ENCODE assay signal across 16 mouse cellular contexts in the genomic region with DNA sequence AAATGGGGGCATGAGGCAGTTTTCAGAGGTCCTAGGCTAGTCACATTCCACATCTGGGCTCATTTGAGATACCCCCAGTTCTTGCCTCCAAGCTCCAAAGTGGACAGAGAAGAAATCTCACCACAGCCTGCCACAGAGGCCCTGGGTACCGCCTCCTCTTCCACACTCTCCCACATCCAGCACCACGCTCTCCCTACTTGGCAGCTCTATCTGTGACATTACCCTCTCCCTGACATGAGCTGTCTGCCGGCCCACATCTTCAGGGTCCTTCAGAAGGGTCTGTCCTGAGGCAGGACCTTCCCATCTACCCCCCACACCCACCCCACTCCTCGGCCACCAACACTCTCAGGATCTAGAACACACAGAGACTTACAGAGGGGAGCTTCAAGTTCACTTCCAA. TPM values are rescaled to one million over a fixed set of nuclear protein-coding genes. Genes with fewer than 3 reads are reported as not detected.
DNase-seq lines count a peak whose midpoint lies in the region; ATAC-seq lines count a peak whose summit lies in the region.
"Had no signal": no experiment of that assay in that cellular context is flagged by ENCODE, and none has a peak within 500 bp of the region (broad histone marks: within the 10 kb centered on the region; RNA-seq: fewer than 3 reads in every experiment).

No protein-coding gene starts in this region.

- H3K9me3 ChIP-seq in neural tube, embryonic 12.5 days = no peaks in the 10 kb centered on the region
- no peaks in the 10 kb centered on the region; the same call in 1 of the 2 replicates for H3K9me3 ChIP-seq in forebrain, embryonic 16.5 days (ENCODE audit: control insufficient read depth, low read length)
- H3K9me3 ChIP-seq in midbrain, embryonic 10.5 days (replicated peaks) = peaks cover 5% of the 10 kb centered on the region; the same call in 1 of the 2 replicates
- H3K9me3 ChIP-seq: embryonic facial prominence, embryonic 15.5 days had no signal

- H3K4me1 ChIP-seq in neural tube, embryonic 12.5 days = peaks cover 9% of the 10 kb centered on the region
- H3K4me1 ChIP-seq in forebrain, embryonic 16.5 days (replicated peaks; ENCODE audit: control insufficient read depth, insufficient read depth, low read length) = peaks cover 12% of the 10 kb centered on the region
- H3K4me1 ChIP-seq in midbrain, embryonic 10.5 days = peaks cover 26% of the 10 kb centered on the region

- 44% methylated on average over 4 of the region's 4 CpGs for WGBS in neural tube, embryonic 12.5 days
- WGBS in forebrain, embryonic 16.5 days = 34% methylated on average over 4 of the region's 4 CpGs
- 46% methylated on average over 4 of the region's 4 CpGs for WGBS in midbrain, embryonic 10.5 days

- H3K27ac ChIP-seq in neural tube, embryonic 12.5 days = no peak overlapping the region
- no peak overlapping the region for H3K27ac ChIP-seq in forebrain, embryonic 16.5 days (ENCODE audit: low read length)
- H3K27ac ChIP-seq in midbrain, embryonic 10.5 days (replicated peaks) = no peak overlapping the region
- H3K27ac ChIP-seq: embryonic facial prominence, embryonic 15.5 days; gastrocnemius, adult 2 months had no signal

- H3K4me2 ChIP-seq in neural tube, embryonic 12.5 days (replicated peaks) = peak overlapping the region; percentile 79
- peak overlapping the region; percentile 74 for H3K4me2 ChIP-seq in forebrain, embryonic 16.5 days (ENCODE audit: low read length)

- peak overlapping the region; percentile 67; the same call in 1 of the 2 replicates for H3K9ac ChIP-seq in neural tube, embryonic 12.5 days
- peak overlapping the region; percentile 41; the same call in 1 of the 2 replicates for H3K9ac ChIP-seq in forebrain, embryonic 16.5 days (replicated peaks; ENCODE audit: low read depth, low read length)
- H3K9ac ChIP-seq: embryonic facial prominence, embryonic 15.5 days; lung, embryonic 14.5 days had no signal

- peaks cover 10% of the 10 kb centered on the region; the same call in 1 of the 2 replicates for H3K27me3 ChIP-seq in neural tube, embryonic 12.5 days (replicated peaks)
- no peaks in the 10 kb centered on the region for H3K27me3 ChIP-seq in forebrain, embryonic 16.5 days (replicated peaks; ENCODE audit: control insufficient read depth, insufficient read depth, low read length)
- H3K27me3 ChIP-seq in midbrain, embryonic 10.5 days (ENCODE audit: low read depth, poor library complexity, severe bottlenecking) = peaks cover 21% of the 10 kb centered on the region

- no peak for DNase-seq in neural tube, embryonic 10.5 days (ENCODE audit: extremely low spot score, low spot score)
- no peak for DNase-seq in midbrain, embryonic 10.5 days (ENCODE audit: low spot score)
- DNase-seq in gastrocnemius, postnatal 25 days = no peak
- DNase-seq in ovary, postnatal 36 days (ENCODE audit: low spot score) = no peak
- no peak for DNase-seq in liver
- DNase-seq: adrenal gland, postnatal 36 days; cerebellum, adult 9-10 months; gastrocnemius, adult 2 months; heart, postnatal 14 days; kidney, postnatal 4 days; lung, embryonic 14.5 days; retina, postnatal 1 day had no signal

- peak overlapping the region; percentile 48 for H3K4me3 ChIP-seq in neural tube, embryonic 12.5 days
- H3K4me3 ChIP-seq in forebrain, embryonic 16.5 days (replicated peaks; ENCODE audit: low read length) = peak overlapping the region; percentile 47
- peak overlapping the region; percentile 58 for H3K4me3 ChIP-seq in midbrain, embryonic 10.5 days
- H3K4me3 ChIP-seq: gastrocnemius, adult 2 months had no signal

- no peak for ATAC-seq in neural tube, embryonic 12.5 days (ENCODE audit: low FRiP score, low read depth)
- ATAC-seq in forebrain, embryonic 16.5 days = no peak

- H3K36me3 ChIP-seq in neural tube, embryonic 12.5 days = no peaks in the 10 kb centered on the region
- no peaks in the 10 kb centered on the region for H3K36me3 ChIP-seq in forebrain, embryonic 16.5 days (ENCODE audit: control insufficient read depth, insufficient read depth)
- H3K36me3 ChIP-seq in midbrain, embryonic 10.5 days = no peaks in the 10 kb centered on the region
- H3K36me3 ChIP-seq: embryonic facial prominence, embryonic 15.5 days had no signal

RNA-seq across cellular contexts. Expression of a gene that starts 1.8 kb away (rescaled TPM):
- polyA plus RNA-seq in neural tube, embryonic 12.5 days (2016; fragmentation: Nextera tagmentation; extraction: Ambion mirVana) = 2.6 and 3.5 TPM in 2 replicates
- polyA plus RNA-seq in forebrain, embryonic 16.5 days (2015; fragmentation: Nextera tagmentation; extraction: Ambion mirVana) = 3.0 and 4.1 TPM in 2 replicates
- polyA plus RNA-seq in midbrain, embryonic 10.5 days (2016; fragmentation: Nextera tagmentation; extraction: Ambion mirVana) = 0.42 and 0.76 TPM in 2 replicates
- total RNA-seq in gastrocnemius, postnatal 25 days (2021) = not detected
- total RNA-seq: heart, postnatal 14 days; monocyte, adult 5-6 weeks had no signal
- polyA plus RNA-seq: lung, embryonic 14.5 days had no signal

RNA-seq across cellular contexts. Expression of a gene that starts 56.9 kb away (rescaled TPM):
- 29.9 and 37.0 TPM in 2 replicates for polyA plus RNA-seq in neural tube, embryonic 12.5 days (2016; fragmentation: Nextera tagmentation; extraction: Ambion mirVana)
- polyA plus RNA-seq in forebrain, embryonic 16.5 days (2015; fragmentation: Nextera tagmentation; extraction: Ambion mirVana) = 15.3 and 18.0 TPM in 2 replicates
- 26.5 and 26.6 TPM in 2 replicates for polyA plus RNA-seq in midbrain, embryonic 10.5 days (2016; fragmentation: Nextera tagmentation; extraction: Ambion mirVana)
- total RNA-seq in gastrocnemius, postnatal 25 days (2021) = 1 to 10 TPM; 7.8 to 8.8 TPM
